Mouse (Mus musculus) kidney, postnatal 14 days (tissue): ENCODE measurements around the gene Igf2bp1.

Experiments
- DNase-seq: peaks from one replicate; pipeline ENCODE4 v3.0.0; 2022; ENCODE audit warnings: mixed read lengths

Gene Igf2bp1

DNA sequence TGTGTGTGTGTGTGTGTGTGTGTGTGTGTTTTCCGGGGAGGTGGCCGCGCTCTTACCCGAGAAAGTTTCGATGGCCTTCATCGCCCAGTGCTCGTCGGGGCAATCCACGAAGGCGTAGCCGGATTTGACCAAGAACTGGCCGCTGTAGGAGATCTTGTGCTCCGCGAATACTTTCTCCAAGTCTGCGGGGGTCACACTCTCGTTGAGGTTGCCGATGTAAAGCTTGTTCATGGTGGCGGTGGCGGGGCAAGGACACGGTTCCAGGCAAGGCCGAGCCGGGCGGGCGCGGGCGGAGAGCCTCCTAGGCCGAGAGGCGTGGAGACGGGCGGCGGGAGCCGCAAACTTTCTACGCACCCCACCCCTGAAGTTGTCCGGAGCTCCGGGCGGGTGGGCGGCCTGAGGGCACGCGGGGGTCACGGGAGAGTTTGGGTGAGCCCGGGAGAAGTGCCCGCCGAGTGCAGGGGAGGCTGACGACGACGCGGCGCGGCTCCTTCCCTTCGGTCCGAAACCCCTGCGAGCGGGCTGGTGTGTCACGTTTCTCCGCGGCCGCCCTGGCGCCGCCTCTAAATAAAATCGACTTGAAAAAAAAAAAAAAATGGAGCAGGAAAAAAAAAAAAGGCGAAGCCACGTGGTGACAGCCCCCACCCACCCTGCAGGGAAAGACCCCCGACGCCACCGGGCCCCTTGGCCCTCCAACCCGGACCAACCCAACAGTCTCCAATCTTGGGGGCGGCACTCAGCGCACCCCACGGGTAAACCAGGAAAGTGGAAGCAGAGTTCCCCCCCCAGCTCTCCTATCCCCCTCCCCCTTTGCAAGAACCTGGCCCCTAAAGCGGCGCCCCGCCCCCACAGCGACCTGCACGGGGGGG lies at the start of gene Igf2bp1:
Igf2bp1 (minus strand) TSS at position 538 of the 869 bp plus-strand sequence.
- peak; percentile 45 for DNase-seq

GRCm38 (mm10) chr11:96050854-96051253 lies 45.1 kb upstream of the Igf2bp1 start:
- DNase-seq = no peak

- DNase-seq = no peak
Measured at GRCm38 (mm10) chr11:96049939-96050338, 44.2 kb upstream of the Igf2bp1 start.

DNA sequence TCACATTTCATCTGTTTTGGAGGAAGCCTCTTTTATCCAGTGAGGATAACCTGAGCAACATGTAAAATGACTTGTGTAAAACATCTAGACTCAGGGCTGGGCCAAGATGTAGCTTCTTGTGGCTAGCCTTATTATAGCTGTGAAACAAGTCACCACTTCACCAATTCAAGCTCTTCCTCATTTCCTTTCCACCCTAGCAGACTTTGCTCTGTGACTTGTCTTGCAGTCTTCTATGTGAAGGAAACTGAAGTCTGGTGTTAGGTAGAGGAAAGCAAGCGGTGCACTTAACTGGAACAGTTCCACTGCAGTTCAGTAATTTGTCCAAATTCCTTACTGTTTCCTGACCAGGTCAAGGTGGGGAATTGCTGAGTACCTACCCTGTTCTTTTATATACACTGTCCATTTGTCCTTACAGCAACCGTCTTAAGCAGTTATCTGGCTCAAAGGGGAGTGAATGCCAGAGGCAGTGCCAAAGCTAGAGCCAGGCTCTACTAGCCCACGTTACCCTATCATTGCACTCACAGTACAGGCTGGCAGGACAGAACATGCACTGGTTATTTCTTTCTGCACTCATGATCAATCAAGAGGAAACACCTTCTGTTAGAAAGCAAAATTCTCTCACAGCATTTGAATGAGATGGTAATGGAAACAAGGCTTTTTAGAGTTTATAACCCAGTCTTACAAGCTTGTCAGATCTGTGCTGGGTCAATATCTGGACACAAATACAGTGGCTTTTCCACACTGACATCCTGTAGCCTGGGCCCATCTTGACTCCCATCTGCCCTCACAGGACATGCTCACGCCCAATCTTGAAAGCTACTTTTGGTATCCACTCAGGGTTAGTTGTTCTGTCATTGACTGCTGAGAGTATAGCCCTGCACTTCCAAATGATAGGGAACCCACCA lies 42.0 kb upstream of the Igf2bp1 start:
- no peak for DNase-seq

DNA sequence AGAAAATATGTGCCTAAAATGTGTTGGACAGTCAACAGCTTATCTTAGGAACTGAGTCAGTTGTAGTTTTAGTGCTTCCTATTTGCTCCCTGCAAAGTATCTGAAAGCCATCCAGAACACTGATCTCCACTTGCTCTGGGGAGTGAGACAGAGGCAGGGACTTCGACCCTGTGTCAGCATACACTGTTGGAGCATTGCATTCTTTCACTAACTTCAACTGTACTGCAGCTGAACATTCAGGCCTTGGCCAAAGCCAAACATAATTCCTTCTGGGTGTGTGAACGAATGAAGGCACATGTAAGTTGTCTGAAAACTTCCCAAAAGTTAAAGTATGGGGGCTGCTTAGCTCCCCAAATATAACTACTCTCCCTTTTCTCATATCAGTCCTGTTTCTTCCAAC lies 41.1 kb upstream of the Igf2bp1 start:
- DNase-seq = no peak

GRCm38 (mm10) chr11:96046028-96046427 lies 40.3 kb upstream of the Igf2bp1 start:
- no peak for DNase-seq

DNA sequence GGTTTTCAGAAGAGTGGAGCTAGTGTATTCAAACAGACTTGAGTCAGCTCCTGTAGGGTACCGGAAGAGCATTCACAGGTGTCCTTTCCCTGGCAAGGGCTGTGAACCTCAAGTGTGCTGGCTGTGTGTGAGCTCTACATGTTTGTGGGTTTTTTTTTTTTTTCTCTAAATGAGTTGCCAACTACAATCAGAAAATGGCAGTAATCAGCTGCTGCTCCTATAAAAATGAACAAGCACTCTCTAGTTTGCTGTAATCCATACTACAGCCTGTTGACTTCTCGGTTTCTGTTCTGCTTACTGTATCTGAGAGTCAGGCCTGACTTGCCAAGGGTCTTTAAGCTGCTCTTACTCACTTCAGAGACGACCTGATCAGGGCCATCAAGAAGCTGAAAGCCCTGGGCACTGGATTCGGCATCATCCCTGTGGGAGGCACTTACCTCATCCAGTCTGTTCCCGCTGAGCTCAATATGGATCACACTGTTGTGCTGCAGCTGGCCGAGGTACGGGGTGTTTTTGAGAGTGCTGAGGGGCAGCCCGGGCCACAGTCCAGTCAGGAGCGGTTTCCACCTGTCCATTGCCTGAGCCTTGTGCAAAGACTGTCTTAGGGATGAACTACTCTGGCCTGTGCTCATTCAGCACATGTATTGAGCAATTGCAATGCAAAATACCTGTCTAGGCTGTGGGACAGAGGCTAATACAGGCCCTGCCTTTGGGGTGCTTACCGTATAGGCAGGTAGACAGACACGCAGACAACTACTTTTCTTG lies 39.2 kb upstream of the Igf2bp1 start:
- no peak for DNase-seq

DNA sequence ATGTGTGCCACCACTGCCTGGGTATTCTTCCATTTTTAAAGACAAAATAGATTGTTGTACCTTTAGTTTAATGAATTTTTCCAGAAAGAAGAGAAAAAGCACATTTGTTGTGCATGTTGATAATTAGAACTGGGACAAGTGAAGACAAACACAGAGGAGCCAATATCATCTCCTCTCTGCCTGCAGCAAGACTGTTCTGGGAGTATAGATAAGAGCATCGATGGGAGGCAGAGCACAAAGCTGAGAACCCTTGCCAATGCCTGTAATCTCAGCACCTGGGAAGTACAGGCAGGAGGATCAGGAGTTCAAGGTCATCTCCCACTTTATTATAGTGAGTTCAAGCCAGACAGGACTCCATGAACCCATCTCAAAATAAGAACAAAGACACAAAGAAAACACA lies 32.8 kb upstream of the Igf2bp1 start:
- no peak for DNase-seq

- no peak for DNase-seq
Measured at GRCm38 (mm10) chr11:96037499-96037898, 31.8 kb upstream of the Igf2bp1 start.

- DNase-seq = no peak
Measured at GRCm38 (mm10) chr11:96035133-96035532, 29.4 kb upstream of the Igf2bp1 start.

- DNase-seq = peak; percentile 96
Measured at GRCm38 (mm10) chr11:96034596-96035052, 28.9 kb upstream of the Igf2bp1 start, which contains the start of gene Snf8. Snf8 (plus strand) TSS chr11:96034885.

DNA sequence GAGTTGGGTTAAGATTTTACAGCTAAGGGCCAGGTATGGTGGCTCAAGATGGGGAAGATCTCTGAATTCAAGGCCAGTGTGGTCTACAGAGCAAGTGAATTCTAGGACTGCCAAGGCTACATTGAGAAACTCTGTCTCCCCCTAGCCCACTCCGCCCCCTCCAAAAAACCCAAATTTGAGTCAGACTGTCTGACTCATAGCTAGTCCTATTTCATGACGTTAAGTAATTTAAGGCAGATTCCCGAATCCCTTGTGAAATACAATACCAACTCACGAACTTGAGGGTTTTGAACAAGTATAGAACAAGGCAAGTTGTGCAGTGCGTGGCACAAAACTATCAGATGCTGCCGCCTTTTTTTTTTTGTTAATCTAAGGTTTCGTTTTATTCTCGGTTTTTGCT lies 28.4 kb upstream of the Igf2bp1 start:
- DNase-seq = no peak

GRCm38 (mm10) chr11:96033264-96033663 lies 27.5 kb upstream of the Igf2bp1 start:
- DNase-seq = no peak

- DNase-seq = no peak
Measured at GRCm38 (mm10) chr11:96031701-96032100, 26.0 kb upstream of the Igf2bp1 start.

- peak; percentile 57 for DNase-seq
Measured at GRCm38 (mm10) chr11:96030571-96030970, 24.8 kb upstream of the Igf2bp1 start.

DNA sequence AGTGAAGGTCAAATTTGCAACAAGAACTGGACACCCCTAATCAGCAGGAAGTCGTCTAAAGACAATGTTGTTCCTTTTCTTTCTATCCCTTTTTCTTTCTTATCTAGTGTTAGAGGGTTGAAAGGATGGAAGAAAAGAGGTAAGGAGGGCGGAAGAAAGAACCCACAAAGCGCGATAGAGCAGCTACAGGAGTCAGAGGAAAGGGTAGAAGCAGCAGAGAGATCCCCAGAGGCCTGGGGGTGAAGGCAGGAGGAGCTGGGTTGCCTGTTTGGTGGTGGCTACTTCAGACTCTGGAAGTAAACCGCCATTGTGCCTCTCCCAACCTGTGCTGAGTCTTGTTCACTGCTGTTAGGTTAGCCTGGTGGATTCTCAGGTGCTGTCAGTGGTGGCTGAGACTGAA lies 22.4 kb upstream of the Igf2bp1 start:
- DNase-seq = no peak

DNA sequence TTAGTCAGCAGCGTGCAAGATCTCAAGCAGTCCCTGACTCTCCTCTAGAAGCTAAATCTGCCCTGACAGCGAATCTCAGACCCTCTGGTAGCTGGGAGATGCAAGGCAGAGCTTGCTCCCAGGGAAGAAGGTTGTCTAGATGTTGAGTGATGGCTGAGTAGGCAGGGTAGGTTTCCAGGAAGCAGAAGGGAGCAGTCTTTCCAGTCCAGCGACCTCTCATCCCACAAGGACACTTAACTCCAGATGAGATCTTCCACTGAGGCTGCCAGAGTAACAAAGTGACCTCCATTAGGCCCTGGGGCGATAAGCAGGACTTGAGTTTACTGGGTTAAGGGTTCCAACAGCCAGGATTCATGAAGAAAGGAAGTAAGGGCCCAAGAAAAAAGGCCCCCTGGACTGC lies 14.9 kb upstream of the Igf2bp1 start:
- no peak for DNase-seq

- DNase-seq = no peak
Measured at GRCm38 (mm10) chr11:96017941-96018351, 12.2 kb upstream of the Igf2bp1 start.

- DNase-seq = no peak
Measured at GRCm38 (mm10) chr11:96015421-96015820, 9.7 kb upstream of the Igf2bp1 start.

DNA sequence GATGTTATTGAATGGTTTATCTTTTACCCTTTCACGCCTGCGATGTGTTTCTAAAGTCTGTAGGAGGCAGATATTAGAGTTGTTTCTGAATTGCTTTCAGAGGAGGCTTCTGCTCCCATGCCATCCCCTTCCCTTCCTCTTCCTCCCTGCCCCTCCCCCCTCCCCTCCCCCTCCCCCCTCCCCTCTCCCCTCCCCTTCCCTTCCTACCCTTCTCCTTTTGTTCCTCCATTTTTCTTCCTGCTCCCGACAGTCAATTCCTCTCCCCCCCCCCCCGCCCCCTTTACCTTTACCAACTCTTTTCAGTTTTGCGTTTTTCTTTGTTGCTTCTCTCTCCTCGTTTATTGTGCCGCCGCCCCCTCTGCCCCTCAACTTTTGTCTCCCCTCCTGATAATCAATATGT lies 6.2 kb upstream of the Igf2bp1 start:
- DNase-seq = no peak

- DNase-seq = no peak
Measured at GRCm38 (mm10) chr11:96008827-96009226, 3.1 kb upstream of the Igf2bp1 start.

DNA sequence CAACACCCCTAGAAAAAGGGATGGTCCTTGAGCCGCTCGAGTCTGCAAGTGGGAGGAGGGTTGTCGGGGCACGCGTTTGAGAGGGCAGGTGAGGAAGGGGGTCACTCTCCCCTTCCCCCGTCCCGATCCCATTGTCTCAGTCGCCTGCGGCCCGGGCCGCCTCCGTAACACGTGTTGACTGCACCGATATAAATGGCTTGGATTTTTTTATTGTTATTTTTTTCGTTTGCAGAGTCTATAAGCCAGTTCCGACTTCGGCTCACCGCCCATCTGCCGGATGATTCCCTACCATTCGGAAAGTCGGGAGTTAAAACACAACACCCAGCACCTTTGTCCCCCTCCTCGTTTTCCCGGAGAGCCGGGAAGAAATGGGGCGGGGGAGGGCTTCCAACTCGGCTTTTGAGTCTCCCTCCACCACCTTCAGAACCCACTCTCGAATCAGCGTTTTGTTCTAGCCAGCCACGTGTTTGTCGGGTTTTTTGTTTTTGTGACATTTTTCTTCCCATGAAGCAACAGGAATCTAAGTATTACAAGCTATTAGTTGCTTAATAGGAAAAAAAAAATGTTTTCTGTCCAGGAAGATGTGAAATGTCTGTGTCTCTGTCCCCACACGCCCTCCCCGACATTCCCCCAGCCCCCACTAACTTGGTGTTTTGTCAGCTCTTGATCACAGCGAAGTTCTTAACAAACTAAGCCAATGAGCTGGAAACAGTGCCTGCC lies 1.9 kb upstream of the Igf2bp1 start:
- DNase-seq = peak; percentile 28
